Mouse (Mus musculus): Measurements from ENCODE around the gene Slc12a3. TPM values are rescaled to one million over a fixed set of nuclear protein-coding genes. Genes with fewer than 3 reads are reported as not detected.

The Slc12a3 gene
- 0.66 TPM for polyA plus RNA-seq (2014; fragmentation: Illumina TruSeq; extraction: RNeasy Lipid Tissue Mini Kit (QIAGEN cat#74804); ENCODE audit: low read depth, low replicate concordance)

GRCm38 (mm10) chr8:94328932-94329728 lies at the start of gene Slc12a3:
Gene Slc12a3, plus strand, starts transcription at chr8:94329201.

GRCm38 (mm10) chr8:94386214-94387026 lies 57.4 kb downstream of the Slc12a3 start, which contains the start of gene Herpud1:
Gene Herpud1, plus strand, starts transcription at chr8:94386438.

Other genes with a start within 250 kb of the Slc12a3 start
- gene Bbs2, start 230.3 kb upstream of the Slc12a3 start, polyA plus RNA-seq (2014; fragmentation: Illumina TruSeq; extraction: RNeasy Lipid Tissue Mini Kit (QIAGEN cat#74804); ENCODE audit: low read depth, low replicate concordance), result 21.2 TPM
- gene Mt4, start 192.0 kb upstream of the Slc12a3 start, polyA plus RNA-seq (2014; fragmentation: Illumina TruSeq; extraction: RNeasy Lipid Tissue Mini Kit (QIAGEN cat#74804); ENCODE audit: low read depth, low replicate concordance), result not detected
- gene Mt3, start 176.6 kb upstream of the Slc12a3 start, polyA plus RNA-seq (2014; fragmentation: Illumina TruSeq; extraction: RNeasy Lipid Tissue Mini Kit (QIAGEN cat#74804); ENCODE audit: low read depth, low replicate concordance), result not detected
- gene Mt2, start 156.5 kb upstream of the Slc12a3 start, polyA plus RNA-seq (2014; fragmentation: Illumina TruSeq; extraction: RNeasy Lipid Tissue Mini Kit (QIAGEN cat#74804); ENCODE audit: low read depth, low replicate concordance), result 42.6 TPM
- gene Mt1, start 150.1 kb upstream of the Slc12a3 start, polyA plus RNA-seq (2014; fragmentation: Illumina TruSeq; extraction: RNeasy Lipid Tissue Mini Kit (QIAGEN cat#74804); ENCODE audit: low read depth, low replicate concordance), result 26.5 TPM
- 23.6 TPM for gene Nup93, start 114.6 kb upstream of the Slc12a3 start, polyA plus RNA-seq (2014; fragmentation: Illumina TruSeq; extraction: RNeasy Lipid Tissue Mini Kit (QIAGEN cat#74804); ENCODE audit: low read depth, low replicate concordance)
- 100 TPM for gene Herpud1, start 57.2 kb downstream of the Slc12a3 start, polyA plus RNA-seq (2014; fragmentation: Illumina TruSeq; extraction: RNeasy Lipid Tissue Mini Kit (QIAGEN cat#74804); ENCODE audit: low read depth, low replicate concordance)
- 6.7 TPM for gene Nlrc5, start 105.2 kb downstream of the Slc12a3 start, polyA plus RNA-seq (2014; fragmentation: Illumina TruSeq; extraction: RNeasy Lipid Tissue Mini Kit (QIAGEN cat#74804); ENCODE audit: low read depth, low replicate concordance)
- gene Cpne2, start 203.8 kb downstream of the Slc12a3 start, polyA plus RNA-seq (2014; fragmentation: Illumina TruSeq; extraction: RNeasy Lipid Tissue Mini Kit (QIAGEN cat#74804); ENCODE audit: low read depth, low replicate concordance), result 1.2 TPM

Measured in testis, adult 10 weeks (tissue).